In genomic region chr1:64191242-64192220, GRCm38 (mm10) we compare ENCODE assay signal across 11 mouse cellular contexts.
DNase-seq lines count a peak whose midpoint lies in the region; ATAC-seq and TF ChIP-seq lines count a peak whose summit lies in the region.
"Had no signal": no experiment of that assay in that cellular context is flagged by ENCODE, and none has a peak within 500 bp of the region (broad histone marks: within the 10 kb centered on the region; RNA-seq: fewer than 3 reads in every experiment).

No protein-coding gene starts in this region.

- peaks cover 6% of the 10 kb centered on the region for H3K4me1 ChIP-seq in kidney, postnatal 0 days (replicated peaks; ENCODE audit: insufficient read depth, low read length)
- H3K4me1 ChIP-seq in forebrain, embryonic 11.5 days (replicated peaks; ENCODE audit: control insufficient read depth, insufficient read depth, low read length) = peaks cover 15% of the 10 kb centered on the region
- H3K4me1 ChIP-seq in hindbrain, embryonic 16.5 days (ENCODE audit: control insufficient read depth, insufficient read depth, low read depth, low read length) = peaks cover 27% of the 10 kb centered on the region
- peaks cover 71% of the 10 kb centered on the region for H3K4me1 ChIP-seq in neural tube, embryonic 13.5 days (replicated peaks)
- peaks cover 10% of the 10 kb centered on the region; the same call in 1 of the 2 replicates for H3K4me1 ChIP-seq in intestine, embryonic 15.5 days (replicated peaks)
- H3K4me1 ChIP-seq: liver, embryonic 15.5 days had no signal

- no peak overlapping the region for H3K9ac ChIP-seq in kidney, postnatal 0 days (ENCODE audit: low read depth, low read length)
- no peak overlapping the region for H3K9ac ChIP-seq in forebrain, embryonic 11.5 days (ENCODE audit: low read length)
- no peak overlapping the region for H3K9ac ChIP-seq in hindbrain, embryonic 16.5 days (ENCODE audit: low read depth, low read length)
- H3K9ac ChIP-seq in neural tube, embryonic 13.5 days = no peak overlapping the region
- no peak overlapping the region for H3K9ac ChIP-seq in intestine, embryonic 15.5 days
- H3K9ac ChIP-seq: embryonic facial prominence, embryonic 15.5 days; liver, embryonic 15.5 days had no signal

- no peaks in the 10 kb centered on the region for H3K36me3 ChIP-seq in kidney, postnatal 0 days (ENCODE audit: insufficient read depth, low read length)
- H3K36me3 ChIP-seq in forebrain, embryonic 11.5 days (ENCODE audit: control insufficient read depth, insufficient read depth, low read length) = no peaks in the 10 kb centered on the region
- H3K36me3 ChIP-seq in hindbrain, embryonic 16.5 days (ENCODE audit: control insufficient read depth, insufficient read depth, low read length) = no peaks in the 10 kb centered on the region
- H3K36me3 ChIP-seq in neural tube, embryonic 13.5 days = no peaks in the 10 kb centered on the region
- H3K36me3 ChIP-seq in intestine, embryonic 15.5 days = no peaks in the 10 kb centered on the region
- H3K36me3 ChIP-seq: embryonic facial prominence, embryonic 15.5 days; liver, embryonic 15.5 days had no signal

- H3K27ac ChIP-seq in kidney, postnatal 0 days = no peak overlapping the region
- H3K27ac ChIP-seq in forebrain, embryonic 11.5 days (ENCODE audit: low read depth, low read length) = peak overlapping the region; percentile 2; the same call in 1 of the 2 replicates
- H3K27ac ChIP-seq in hindbrain, embryonic 16.5 days (ENCODE audit: low read depth, low read length) = peak overlapping the region; percentile 60; the same call in 1 of the 2 replicates
- peak overlapping the region; percentile 67; the same call in 1 of the 2 replicates for H3K27ac ChIP-seq in neural tube, embryonic 13.5 days (replicated peaks)
- no peak overlapping the region for H3K27ac ChIP-seq in intestine, embryonic 15.5 days
- H3K27ac ChIP-seq: embryonic facial prominence, embryonic 15.5 days; liver, embryonic 15.5 days had no signal

- ATAC-seq in kidney, postnatal 0 days (replicated peaks; ENCODE audit: low FRiP score, low read depth) = no peak
- ATAC-seq in forebrain, embryonic 11.5 days (replicated peaks; ENCODE audit: low FRiP score) = peak; percentile 77
- 0 out of 2 replicates have a peak, but pooled peaks have one; percentile 11 for ATAC-seq in hindbrain, embryonic 16.5 days
- ATAC-seq in neural tube, embryonic 13.5 days (ENCODE audit: low read depth) = peak; percentile 5; the same call in 1 of the 2 replicates
- no peak for ATAC-seq in intestine, embryonic 15.5 days

- no peaks in the 10 kb centered on the region for H3K9me3 ChIP-seq in kidney, postnatal 0 days (replicated peaks; ENCODE audit: low read length)
- H3K9me3 ChIP-seq in forebrain, embryonic 11.5 days (ENCODE audit: control insufficient read depth, low read length) = no peaks in the 10 kb centered on the region
- H3K9me3 ChIP-seq in hindbrain, embryonic 16.5 days (ENCODE audit: control insufficient read depth, low read length) = no peaks in the 10 kb centered on the region
- H3K9me3 ChIP-seq in neural tube, embryonic 13.5 days = no peaks in the 10 kb centered on the region
- H3K9me3 ChIP-seq in intestine, embryonic 15.5 days = no peaks in the 10 kb centered on the region
- H3K9me3 ChIP-seq: embryonic facial prominence, embryonic 15.5 days; liver, embryonic 15.5 days had no signal

- no peak for TF ChIP-seq CTCF in kidney, postnatal 0 days (IDR thresholded peaks at IDR 0.05; ENCODE audit: low read depth)

- H3K4me2 ChIP-seq in kidney, postnatal 0 days (ENCODE audit: low read length) = no peak overlapping the region
- no peak overlapping the region for H3K4me2 ChIP-seq in forebrain, embryonic 11.5 days (ENCODE audit: low read depth, low read length, severe bottlenecking)
- H3K4me2 ChIP-seq in hindbrain, embryonic 16.5 days (ENCODE audit: low read length) = no peak overlapping the region
- H3K4me2 ChIP-seq in neural tube, embryonic 13.5 days = no peak overlapping the region
- H3K4me2 ChIP-seq in intestine, embryonic 15.5 days (replicated peaks) = no peak overlapping the region
- H3K4me2 ChIP-seq: embryonic facial prominence, embryonic 15.5 days; liver, embryonic 15.5 days had no signal

- H3K27me3 ChIP-seq in kidney, postnatal 0 days (ENCODE audit: insufficient read depth, low read length) = no peaks in the 10 kb centered on the region
- H3K27me3 ChIP-seq in forebrain, embryonic 11.5 days (ENCODE audit: control insufficient read depth, insufficient read depth, low read length) = no peaks in the 10 kb centered on the region
- H3K27me3 ChIP-seq in hindbrain, embryonic 16.5 days (replicated peaks; ENCODE audit: control insufficient read depth, insufficient read depth, low read length) = no peaks in the 10 kb centered on the region
- no peaks in the 10 kb centered on the region for H3K27me3 ChIP-seq in neural tube, embryonic 13.5 days
- H3K27me3 ChIP-seq in intestine, embryonic 15.5 days (replicated peaks) = no peaks in the 10 kb centered on the region
- H3K27me3 ChIP-seq: embryonic facial prominence, embryonic 15.5 days; liver, embryonic 15.5 days had no signal

- 77% methylated on average over 11 of the region's 11 CpGs for WGBS in kidney, postnatal 0 days
- WGBS in forebrain, embryonic 11.5 days = 61% methylated on average over 11 of the region's 11 CpGs
- WGBS in hindbrain, embryonic 16.5 days = 47% methylated on average over 11 of the region's 11 CpGs
- WGBS in neural tube, embryonic 13.5 days = 53% methylated on average over 11 of the region's 11 CpGs
- WGBS in intestine, embryonic 15.5 days = 75% methylated on average over 11 of the region's 11 CpGs

- H3K4me3 ChIP-seq in kidney, postnatal 0 days (replicated peaks; ENCODE audit: low read depth, low read length) = no peak overlapping the region
- no peak overlapping the region for H3K4me3 ChIP-seq in forebrain, embryonic 11.5 days (ENCODE audit: low read depth, low read length)
- no peak overlapping the region for H3K4me3 ChIP-seq in hindbrain, embryonic 16.5 days (ENCODE audit: low read length)
- H3K4me3 ChIP-seq in neural tube, embryonic 13.5 days = no peak overlapping the region
- H3K4me3 ChIP-seq in intestine, embryonic 15.5 days (replicated peaks) = no peak overlapping the region
- H3K4me3 ChIP-seq: embryonic facial prominence, embryonic 15.5 days; liver, embryonic 15.5 days had no signal

- DNase-seq in kidney, postnatal 0 days (ENCODE audit: low spot score) = peak; percentile 10
- no peak for DNase-seq in kidney, adult 18-20 months
- peak; percentile 49 for DNase-seq in forebrain, embryonic 11.5 days (ENCODE audit: low spot score)
- DNase-seq in gastrocnemius, adult 18-20 months (ENCODE audit: low spot score) = no peak
- no peak for DNase-seq in adrenal gland, postnatal 14 days
- DNase-seq: heart, postnatal 4 days had no signal

Comparison
In these comparisons a context has a peak if more than half of its experiments do, and no peak if none do; other contexts are left out.
1. DNase-seq: peak in kidney, postnatal 0 days (single experiment) and forebrain, embryonic 11.5 days (single experiment); none in kidney, adult 18-20 months (single experiment), gastrocnemius, adult 18-20 months (single experiment) and adrenal gland, postnatal 14 days (single experiment).
2. ATAC-seq: peak in forebrain, embryonic 11.5 days (single experiment), hindbrain, embryonic 16.5 days (single experiment) and neural tube, embryonic 13.5 days (single experiment); none in kidney, postnatal 0 days (single experiment) and intestine, embryonic 15.5 days (single experiment).
3. H3K27ac ChIP-seq: peak in forebrain, embryonic 11.5 days (single experiment), hindbrain, embryonic 16.5 days (single experiment) and neural tube, embryonic 13.5 days (single experiment); none in kidney, postnatal 0 days (single experiment) and intestine, embryonic 15.5 days (single experiment).